Mouse (Mus musculus) mammary gland, adult 2 months (tissue): ENCODE results near the gene Usp9y. TPM values are rescaled to one million over a fixed set of nuclear protein-coding genes. Genes with fewer than 3 reads are reported as not detected.

ENCODE experiments used
- polyA plus RNA-seq: library from polyadenylated mRNA; depleted of rRNA; stranded (reverse); fragments of >200 nt; gene quantifications from 2 replicates; pipeline ENCODE4 v1.2.3, GENCODE M21; 2012; ENCODE audit warnings: low replicate concordance; rRNA removed

Usp9y gene
- polyA plus RNA-seq = not detected in 2 replicates

GRCm38 (mm10) chrY:1459682-1460081 is at the start of gene Usp9y:
Gene Usp9y, minus strand, starts transcription at chrY:1459782.

DNA sequence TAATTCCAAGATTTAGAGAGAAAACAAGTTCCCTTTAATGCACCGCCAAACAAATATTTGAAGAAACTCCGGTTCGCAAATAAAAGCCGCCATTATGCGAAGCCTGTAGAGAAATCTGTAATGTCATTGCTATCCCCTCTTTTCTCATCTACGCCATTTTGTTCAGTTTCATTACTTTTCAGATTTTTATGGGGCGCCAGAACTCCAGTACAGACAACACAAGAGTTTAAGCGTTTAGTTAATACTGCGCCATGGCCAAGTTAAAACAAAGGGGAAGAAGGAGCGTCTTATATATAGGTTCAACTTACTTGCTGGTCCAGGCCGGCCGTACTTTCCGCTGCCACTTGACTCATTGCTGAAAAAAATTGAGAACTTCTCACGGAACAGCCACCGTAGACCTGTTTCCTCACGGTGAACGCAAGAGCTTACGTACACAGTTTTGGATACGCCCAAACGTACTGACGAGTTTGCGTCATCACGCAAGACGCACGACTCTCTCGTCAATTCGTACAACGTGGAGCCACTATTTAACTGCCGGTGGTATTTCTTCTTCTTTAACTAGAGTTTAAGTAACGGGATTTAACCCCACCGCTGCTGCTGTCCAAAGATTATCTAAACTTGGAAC is 173.3 kb downstream of the Usp9y start, which contains the start of gene Ddx3y:
Gene Ddx3y, minus strand, starts transcription at position 459 of the 625 bp plus-strand sequence.

Other genes with a start within 250 kb of the Usp9y start
- gene Uty, start 214.0 kb downstream of the Usp9y start, polyA plus RNA-seq = not detected in 2 replicates
- gene Ddx3y, start 173.2 kb downstream of the Usp9y start, polyA plus RNA-seq = not detected in 2 replicates